Mouse (Mus musculus) heart, embryonic 16.5 days (tissue): ENCODE results near the gene Gm10521. TPM values are rescaled to one million over a fixed set of nuclear protein-coding genes. Genes with fewer than 3 reads are reported as not detected.

ENCODE experiments used
- ATAC-seq: fragments of 200-750 bp; cut with Nextera tagmentation; replicated peaks from 2 replicates; pipeline ENCODE4 v1.8.0; 2017; ENCODE audit warnings: moderate number of reproducible peaks; ENCODE audit not compliant: insufficient read depth, low FRiP score; ENCODE audit errors: extremely low read depth
- H3K27ac ChIP-seq: fragments of 300-500 bp; sonication (generic); 2 replicates; pipeline ENCODE4 v1.5.1; 2014; ENCODE audit warnings: mild to moderate bottlenecking, low read length, control low read depth, moderate library complexity
- H3K27me3 ChIP-seq: fragments of 300-500 bp; sonication (generic); 2 replicates; pipeline ENCODE4 v1.6.1; 2014; ENCODE audit warnings: low read length, mixed read lengths; ENCODE audit not compliant: control insufficient read depth, insufficient read depth
- H3K36me3 ChIP-seq: fragments of 300-500 bp; sonication (generic); 2 replicates; pipeline ENCODE4 v1.6.1; 2014; ENCODE audit not compliant: control insufficient read depth, insufficient read depth
- H3K4me1 ChIP-seq: fragments of 300-500 bp; sonication (generic); 2 replicates; pipeline ENCODE4 v1.6.1; 2014; ENCODE audit warnings: low read length, mixed read lengths; ENCODE audit not compliant: control insufficient read depth, insufficient read depth
- H3K4me2 ChIP-seq: fragments of 300-500 bp; sonication (generic); 2 replicates; pipeline ENCODE4 v1.6.1; 2014; ENCODE audit warnings: low read depth, mild to moderate bottlenecking, control low read depth, low read length
- H3K4me3 ChIP-seq: fragments of 300-500 bp; sonication (generic); 2 replicates; pipeline ENCODE4 v1.5.1; 2014; ENCODE audit warnings: mild to moderate bottlenecking, control low read depth, low read length
- H3K9ac ChIP-seq: fragments of 300-500 bp; sonication (generic); 2 replicates; pipeline ENCODE4 v1.6.1; 2014; ENCODE audit warnings: low read length, control low read depth
- H3K9me3 ChIP-seq: fragments of 300-500 bp; sonication (generic); replicated peaks from 2 replicates; pipeline ENCODE4 v1.6.1; 2016; ENCODE audit warnings: low read length; ENCODE audit not compliant: control insufficient read depth
- whole genome bisulfite sequencing: fragments of 180-500 bp; shearing (Covaris S2); extraction: QIAGEN DNeasy Blood & Tissue Kit; methylation state at CpG from one replicate; pipeline ENCODE4 v1.1.7; 2014; 5-methylcytosine and 5-hydroxymethylcytosine counted together
- polyA plus RNA-seq: library from polyadenylated mRNA; unstranded; fragments of >200 nt; fragmentation: Nextera tagmentation; extraction: Ambion mirVana; gene quantifications from 2 replicates; pipeline ENCODE4 v1.2.1, GENCODE M21; 2015

Gene Gm10521
- polyA plus RNA-seq, 1 experiment from 2014 or later: not detected

DNA sequence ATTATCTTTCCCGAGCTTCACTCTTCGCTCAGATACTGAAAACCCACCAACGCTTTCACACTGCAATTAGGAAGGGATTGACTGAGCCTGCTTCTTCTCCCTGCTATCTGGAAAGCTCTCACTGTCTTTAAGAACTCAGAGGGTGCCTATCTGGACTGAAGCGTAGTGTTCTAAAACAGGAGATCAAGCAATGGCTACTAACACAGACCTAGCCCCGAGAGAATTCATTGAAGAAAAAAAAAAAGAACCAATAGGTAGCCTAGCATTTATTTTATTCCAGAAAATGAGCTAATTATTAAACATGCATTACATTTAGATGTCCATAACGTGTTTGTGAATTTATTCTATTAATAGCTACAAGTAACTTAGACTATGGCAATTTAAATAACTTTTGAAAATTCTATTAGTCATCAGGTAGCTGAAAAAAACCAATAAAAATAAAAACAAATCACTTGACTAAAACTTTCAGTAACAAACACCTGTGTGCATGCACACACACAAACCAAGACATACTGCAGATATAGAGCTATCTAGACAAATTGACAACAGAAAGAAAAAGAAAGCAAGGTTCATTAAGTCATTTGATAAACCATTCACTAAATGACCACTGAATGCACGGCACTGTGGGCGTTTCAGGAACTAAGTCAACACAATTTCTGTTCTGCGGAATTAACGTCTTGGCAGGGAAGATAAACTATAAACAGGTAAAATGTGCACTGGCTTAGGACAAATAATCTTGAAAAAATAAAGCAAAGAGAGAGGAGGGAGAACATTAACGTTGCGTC is 22.9 kb downstream of the Gm10521 start:
- Histone ChIP-seq H3K4me3 (peak overlapping the region; percentile 42), H3K27ac (peak overlapping the region; percentile 54)
- 59% methylated on average over 12 of the region's 12 CpGs for WGBS

DNA sequence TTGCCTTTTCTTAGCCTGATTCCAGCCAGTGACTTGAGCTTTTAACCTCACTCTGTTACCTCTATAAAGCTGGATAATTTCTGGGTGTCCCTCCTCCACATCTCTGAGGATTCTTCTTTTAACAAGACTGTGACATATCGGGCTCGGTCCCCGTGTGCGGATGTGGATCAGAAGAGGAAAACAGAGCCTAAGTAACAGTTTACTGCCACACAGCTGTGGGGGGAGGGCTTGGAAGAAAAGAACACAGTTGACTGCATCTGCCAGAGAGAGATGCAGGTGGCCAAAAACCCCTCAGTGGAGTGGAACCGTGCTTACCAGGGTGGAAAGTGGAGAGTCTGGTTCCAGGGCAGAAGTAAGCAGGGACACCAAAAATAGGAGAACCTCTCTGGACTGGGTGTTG is 23.7 kb downstream of the Gm10521 start:
- peak overlapping the region; percentile 8; the same call in 1 of the 2 replicates for H3K4me3 ChIP-seq
- H3K27ac ChIP-seq: peak overlapping the region; percentile 26; the same call in 1 of the 2 replicates
- ATAC-seq: peak; percentile 39; the same call in 1 of the 2 replicates
- H3K4me2 ChIP-seq: no peak overlapping the region
- H3K36me3 ChIP-seq: no peaks in the 10 kb centered on the region
- WGBS: 83% methylated on average over 5 of the region's 5 CpGs
- H3K4me1 ChIP-seq: no peaks in the 10 kb centered on the region
- no peaks in the 10 kb centered on the region for H3K9me3 ChIP-seq
- no peaks in the 10 kb centered on the region for H3K27me3 ChIP-seq
- H3K9ac ChIP-seq: no peak overlapping the region

More for the DNA sequence above, 22.9 kb downstream of the Gm10521 start:
- Histone ChIP-seq H3K36me3 (no peaks in the 10 kb centered on the region), H3K27me3 (no peaks in the 10 kb centered on the region), H3K9me3 (no peaks in the 10 kb centered on the region), H3K4me1 (no peaks in the 10 kb centered on the region), H3K9ac (peak overlapping the region; percentile 60), H3K4me2 (peak overlapping the region; percentile 50; the same call in 1 of the 2 replicates)
- ATAC-seq: no peak

DNA sequence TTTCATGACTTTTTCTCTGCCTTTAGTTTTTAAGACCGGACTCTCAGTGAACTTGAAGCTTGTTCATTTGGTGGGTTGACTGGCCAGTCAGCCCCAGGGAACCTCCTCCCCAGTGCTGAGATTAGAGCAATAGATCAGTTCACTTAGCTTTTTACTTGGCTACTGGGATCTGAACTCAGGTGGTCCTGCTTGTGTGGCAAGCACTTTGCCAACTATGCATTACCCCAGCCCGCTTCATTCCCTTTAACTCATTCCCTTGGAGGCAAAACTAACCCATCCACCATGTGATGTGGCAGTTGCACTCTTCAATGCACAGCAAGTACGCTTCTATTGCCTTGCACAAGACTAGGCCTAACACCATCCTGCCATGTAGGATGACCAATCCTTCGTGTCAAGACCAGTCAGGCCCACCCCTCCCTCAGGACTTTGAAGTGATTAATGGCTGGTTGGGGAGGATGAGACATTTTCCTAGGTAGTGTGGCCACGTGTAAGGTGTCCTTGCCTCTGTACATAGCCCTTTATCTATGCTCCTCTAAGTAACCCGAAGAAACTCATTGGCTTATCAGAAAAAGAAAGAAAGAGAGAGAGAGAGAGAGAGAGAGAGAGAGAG is 24.5 kb downstream of the Gm10521 start:
- Histone ChIP-seq H3K9ac (no peak overlapping the region), H3K9me3 (no peaks in the 10 kb centered on the region), H3K4me2 (0 out of 2 replicates have a peak overlapping the region, but pooled peaks have one; percentile 3), H3K27ac (peak overlapping the region; percentile 26; the same call in 1 of the 2 replicates), H3K4me1 (no peaks in the 10 kb centered on the region), H3K4me3 (peak overlapping the region; percentile 0; the same call in 1 of the 2 replicates), H3K27me3 (no peaks in the 10 kb centered on the region), H3K36me3 (no peaks in the 10 kb centered on the region)
- 74% methylated on average over 6 of the region's 6 CpGs for WGBS
- no peak for ATAC-seq

DNA sequence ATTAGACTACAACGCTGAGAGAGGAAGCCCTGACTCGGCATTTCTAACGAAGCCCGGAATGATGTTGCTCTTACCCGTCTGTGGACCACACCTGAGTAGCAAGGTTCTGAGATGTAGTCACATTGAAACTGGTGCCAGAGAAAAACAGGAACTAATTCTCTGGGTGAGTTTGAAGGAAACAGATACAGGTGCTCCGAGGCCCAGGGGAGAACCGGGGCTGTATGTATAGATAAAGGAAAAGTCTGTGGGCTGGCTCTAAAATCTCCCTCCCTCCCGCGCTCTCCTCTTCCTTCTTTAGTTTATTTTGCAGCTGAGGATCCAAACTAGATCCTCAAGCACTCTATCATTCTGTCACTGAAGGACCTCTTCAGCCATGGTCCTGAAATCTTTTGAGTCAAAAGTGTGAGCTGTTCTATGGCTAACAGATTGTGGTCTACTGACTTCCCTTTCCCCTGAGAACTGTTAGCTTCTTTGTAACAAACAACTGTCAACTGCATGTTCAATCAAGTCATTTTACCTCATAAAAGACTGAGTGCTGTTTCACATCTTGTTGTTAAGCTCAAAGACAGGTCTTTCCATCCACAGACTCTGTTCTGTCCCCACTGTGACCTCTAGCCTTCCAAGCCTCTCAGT is 25.6 kb downstream of the Gm10521 start:
- H3K27me3 ChIP-seq: no peaks in the 10 kb centered on the region
- peak overlapping the region; percentile 58 for H3K27ac ChIP-seq
- no peaks in the 10 kb centered on the region for H3K9me3 ChIP-seq
- no peak overlapping the region for H3K4me3 ChIP-seq
- H3K4me2 ChIP-seq: no peak overlapping the region
- 66% methylated on average over 9 of the region's 9 CpGs for WGBS
- H3K4me1 ChIP-seq: no peaks in the 10 kb centered on the region
- no peak overlapping the region for H3K9ac ChIP-seq
- ATAC-seq: no peak; the same call in 1 of the 2 replicates
- H3K36me3 ChIP-seq: no peaks in the 10 kb centered on the region

GRCm38 (mm10) chr1:171921641-171922040 is 26.2 kb downstream of the Gm10521 start:
- Histone ChIP-seq H3K9ac (no peak overlapping the region), H3K36me3 (no peaks in the 10 kb centered on the region), H3K27ac (peak overlapping the region; percentile 58), H3K4me2 (no peak overlapping the region), H3K4me3 (no peak overlapping the region), H3K4me1 (no peaks in the 10 kb centered on the region), H3K27me3 (no peaks in the 10 kb centered on the region), H3K9me3 (no peaks in the 10 kb centered on the region)
- WGBS: 63% methylated on average over 2 of the region's 2 CpGs
- no peak for ATAC-seq

DNA sequence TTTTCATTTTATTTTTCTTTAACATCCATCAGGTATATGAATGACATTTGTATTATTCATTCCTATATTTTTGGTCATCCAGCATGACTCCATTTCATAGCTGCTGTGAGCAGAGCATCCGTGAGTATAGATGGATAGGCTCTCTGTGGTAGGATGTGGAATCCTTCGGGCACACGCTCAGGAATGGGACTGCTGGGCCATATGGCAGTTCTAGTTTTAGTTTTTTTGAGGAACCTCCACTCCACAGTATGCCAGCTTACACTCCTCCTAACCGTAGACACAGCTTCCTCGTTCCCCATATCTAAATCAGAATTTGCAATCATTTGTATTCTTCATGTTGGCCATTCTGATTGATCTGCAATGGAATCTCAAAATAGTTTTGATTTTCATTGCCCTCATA is 27.4 kb downstream of the Gm10521 start:
- no peaks in the 10 kb centered on the region for H3K27me3 ChIP-seq
- H3K9ac ChIP-seq: no peak overlapping the region
- no peak overlapping the region for H3K27ac ChIP-seq
- no peak overlapping the region for H3K4me2 ChIP-seq
- WGBS: 85% methylated on average over 5 of the region's 5 CpGs
- H3K36me3 ChIP-seq: no peaks in the 10 kb centered on the region
- ATAC-seq: no peak
- no peaks in the 10 kb centered on the region for H3K4me1 ChIP-seq
- H3K9me3 ChIP-seq: no peaks in the 10 kb centered on the region
- no peak overlapping the region for H3K4me3 ChIP-seq

- 70% methylated on average over 3 of the region's 3 CpGs for WGBS
- H3K4me1 ChIP-seq: no peaks in the 10 kb centered on the region
- H3K4me2 ChIP-seq: no peak overlapping the region
- ATAC-seq: no peak
- no peaks in the 10 kb centered on the region for H3K27me3 ChIP-seq
- H3K27ac ChIP-seq: no peak overlapping the region
- H3K36me3 ChIP-seq: no peaks in the 10 kb centered on the region
- no peaks in the 10 kb centered on the region for H3K9me3 ChIP-seq
- no peak overlapping the region for H3K9ac ChIP-seq
- H3K4me3 ChIP-seq: no peak overlapping the region
Measured at GRCm38 (mm10) chr1:171924900-171925299, 29.4 kb downstream of the Gm10521 start.

DNA sequence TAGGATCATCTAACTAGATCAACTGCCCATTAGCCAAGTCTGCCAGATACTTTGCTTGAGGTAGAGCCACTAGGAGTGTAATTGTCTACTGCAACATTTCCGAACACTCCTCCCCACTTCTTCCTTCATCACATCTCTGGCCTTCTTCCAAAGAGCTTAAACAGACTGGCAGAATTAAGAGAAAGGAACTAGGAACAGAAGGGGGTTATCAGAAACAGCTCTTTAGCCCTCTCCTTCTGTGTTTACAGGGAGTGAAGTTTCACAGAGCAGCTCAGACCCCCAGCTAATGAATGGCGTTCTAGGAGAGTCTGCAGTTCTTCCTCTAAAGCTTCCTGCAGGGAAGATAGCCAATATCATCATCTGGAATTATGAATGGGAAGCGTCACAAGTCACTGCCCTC is 38.4 kb downstream of the Gm10521 start:
- Histone ChIP-seq H3K36me3 (no peaks in the 10 kb centered on the region), H3K4me3 (no peak overlapping the region), H3K9ac (no peak overlapping the region), H3K4me2 (no peak overlapping the region), H3K4me1 (no peaks in the 10 kb centered on the region), H3K27me3 (no peaks in the 10 kb centered on the region), H3K9me3 (no peaks in the 10 kb centered on the region), H3K27ac (no peak overlapping the region)
- ATAC-seq: no peak
- WGBS: 18% methylated on average over 3 of the region's 3 CpGs
